Mouse (Mus musculus): ENCODE measurements around the gene Egln2. TPM values are rescaled to one million over a fixed set of nuclear protein-coding genes. Genes with fewer than 3 reads are reported as not detected.

The Egln2 gene
- total and polyA plus RNA-seq, 3 experiments = 69.5 to 80.1 TPM; not detected in 1

DNA sequence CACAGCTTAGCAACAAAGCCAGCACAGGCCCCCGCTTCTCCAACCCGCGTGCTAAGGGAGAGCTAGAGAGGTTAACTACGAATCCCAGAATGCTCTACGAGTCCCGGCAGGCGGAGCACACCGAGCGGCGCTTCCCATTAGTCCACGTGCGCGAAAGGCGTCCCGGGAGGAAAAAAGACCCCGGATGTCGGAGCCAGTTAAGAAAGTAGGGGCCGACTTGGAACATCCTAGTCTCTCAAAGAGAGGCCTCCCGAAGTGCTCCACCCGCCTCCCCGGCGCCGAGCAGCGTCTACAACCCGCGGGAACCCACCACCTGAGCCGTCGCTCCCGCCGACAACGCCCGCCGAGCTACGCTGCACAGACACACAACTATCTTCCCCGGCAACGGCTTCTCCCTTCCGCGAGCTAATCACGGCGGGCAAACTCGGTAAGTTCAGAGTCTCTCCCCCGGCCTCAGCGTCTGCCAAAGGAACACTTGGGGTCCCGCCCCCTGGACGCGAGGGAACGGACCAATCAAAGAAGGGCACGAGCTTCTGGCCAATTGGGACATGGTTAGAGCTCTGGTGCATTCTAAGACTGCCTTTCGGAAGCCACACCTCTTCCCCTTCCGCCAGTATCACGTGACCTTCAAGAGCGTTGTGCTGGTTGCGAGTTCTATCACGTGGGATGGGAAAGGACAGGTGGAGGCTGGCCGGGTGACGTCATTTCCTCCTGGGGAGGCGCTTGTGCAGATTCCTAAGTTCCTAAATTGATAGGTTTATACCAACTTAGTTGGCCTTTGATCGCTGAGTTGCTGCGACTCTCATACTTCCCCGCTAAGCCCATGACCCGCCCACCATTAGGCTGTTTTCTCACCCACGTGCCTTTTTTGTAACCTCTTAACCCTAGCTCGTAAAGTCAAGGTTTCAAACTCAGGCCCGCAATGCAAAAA, 29.3 kb upstream of the Egln2 start, which contains the start of the genes BC024978 and Snrpa (continued):
- no peak for TF ChIP-seq MAFK (IDR thresholded peaks at IDR 0.05; ENCODE audit: borderline replicate concordance, low read depth, low read length)
- TF ChIP-seq ZKSCAN1 (IDR thresholded peaks at IDR 0.05; ENCODE audit: low read depth, low read length) = no peak
- TF ChIP-seq TCF12 (IDR thresholded peaks at IDR 0.05; ENCODE audit: low read depth, low read length) = peak; percentile 41
- no peak for TF ChIP-seq UBTF (IDR thresholded peaks at IDR 0.05; ENCODE audit: borderline replicate concordance, insufficient read depth, low read depth, low read length)

DNA sequence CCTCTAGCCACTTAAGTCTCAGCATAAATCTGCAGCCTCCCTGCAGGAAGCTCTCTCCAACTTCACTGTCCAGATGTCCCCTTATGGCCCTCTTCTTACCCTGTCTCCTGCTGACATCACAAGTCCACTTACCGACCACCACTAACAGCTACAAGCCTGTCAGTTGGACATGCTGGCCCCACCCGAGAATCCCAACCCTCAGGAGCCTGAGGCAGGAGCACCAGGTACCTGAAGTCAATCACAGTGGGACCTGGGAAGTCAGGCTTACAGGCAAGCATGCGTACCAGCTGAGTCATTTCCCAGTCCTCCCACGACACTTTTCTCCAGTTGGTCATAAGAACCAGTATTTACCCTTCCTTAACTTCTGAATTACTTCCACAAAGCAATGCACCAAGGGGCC, 27.1 kb upstream of the Egln2 start:
- H3K9me3 ChIP-seq (replicated peaks; ENCODE audit: insufficient read depth, low read length) = no peaks in the 10 kb centered on the region
- no peak overlapping the region for H3K9ac ChIP-seq (ENCODE audit: control insufficient read depth, low read depth, low read length, poor library complexity, severe bottlenecking)

DNA sequence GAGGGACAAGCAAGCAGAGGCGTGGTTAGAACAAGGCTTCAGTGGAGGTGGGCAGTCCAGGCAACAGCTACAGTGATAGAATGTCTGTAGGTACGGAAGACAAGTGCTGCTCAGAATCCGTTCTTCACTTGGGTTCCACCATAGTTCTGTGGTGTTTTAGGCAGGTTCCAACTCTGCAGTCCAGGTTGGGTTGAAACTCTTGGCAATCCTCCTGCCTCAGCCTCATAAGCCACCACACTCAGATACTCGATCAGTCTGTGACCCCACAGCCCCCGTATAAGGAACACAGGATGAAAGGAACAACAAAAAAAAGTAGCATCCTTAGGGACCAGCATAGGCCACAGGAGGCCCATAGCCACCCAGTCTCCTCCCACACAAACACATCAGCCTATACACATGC, 25.8 kb upstream of the Egln2 start:
- Histone ChIP-seq H3K27me3 (ENCODE audit: control insufficient read depth in 1 of 2, insufficient read depth in 2 of 2, low read length in 2 of 2) (no peaks in the 10 kb centered on the region), H3K9me3 (replicated peaks; ENCODE audit: insufficient read depth, low read length) (no peaks in the 10 kb centered on the region), H3K27ac (ENCODE audit: control insufficient read depth, low read depth, low read length) (no peak overlapping the region), H3K4me1 (ENCODE audit: control insufficient read depth in 1 of 2, insufficient read depth in 2 of 2, low read length in 2 of 2) (peaks cover 6 to 11% of the 10 kb centered on the region in 2 experiments; a peak in 3 of 4 replicates), H3K9ac (ENCODE audit: control insufficient read depth, low read depth, low read length, poor library complexity, severe bottlenecking) (no peak overlapping the region), H3K36me3 (ENCODE audit: control insufficient read depth in 1 of 2, insufficient read depth in 2 of 2, low read length in 2 of 2) (peaks cover 16 to 26% of the 10 kb centered on the region in 2 experiments), H3K79me2 (ENCODE audit: control insufficient read depth, insufficient read depth, low read length, poor library complexity) (peaks cover 29% of the 10 kb centered on the region), H3K4me3 (ENCODE audit: control insufficient read depth in 1 of 2, insufficient read depth in 1 of 2, low read depth in 2 of 2, low read length in 2 of 2) (no peak overlapping the region)
- TF ChIP-seq MYB (IDR thresholded peaks at IDR 0.05; ENCODE audit: low read depth, low read length) = no peak
- TF ChIP-seq UBTF (IDR thresholded peaks at IDR 0.05; ENCODE audit: borderline replicate concordance, insufficient read depth, low read depth, low read length) = no peak
- no peak for TF ChIP-seq TAL1 (IDR thresholded peaks at IDR 0.05; ENCODE audit: low read length)
- no peak for TF ChIP-seq BHLHE40 (IDR thresholded peaks at IDR 0.05; ENCODE audit: borderline replicate concordance, low read depth, low read length)
- TF ChIP-seq ZC3H11A (IDR thresholded peaks at IDR 0.05; ENCODE audit: low read depth, low read length) = no peak
- TF ChIP-seq TBP (IDR thresholded peaks at IDR 0.05; ENCODE audit: low read depth, low read length) = no peak
- TF ChIP-seq TCF12 (IDR thresholded peaks at IDR 0.05; ENCODE audit: low read depth, low read length) = no peak
- TF ChIP-seq ZKSCAN1 (IDR thresholded peaks at IDR 0.05; ENCODE audit: low read depth, low read length) = no peak
- no peak for TF ChIP-seq MAZ (IDR thresholded peaks at IDR 0.05; ENCODE audit: low read depth, low read length)
- TF ChIP-seq MEF2A (IDR thresholded peaks at IDR 0.05; ENCODE audit: extremely low read depth, insufficient replicate concordance, low read depth, low read length, poor library complexity, severe bottlenecking) = no peak
- no peak for TF ChIP-seq SIN3A (IDR thresholded peaks at IDR 0.05; ENCODE audit: low read length)
- no peak for TF ChIP-seq KAT2A (conservative IDR thresholded peaks at IDR 0.05; ENCODE audit: low read depth, low read length)
- TF ChIP-seq E2F4 (IDR thresholded peaks at IDR 0.05; ENCODE audit: borderline replicate concordance, low read depth, low read length) = no peak
- no peak for DNase-seq (ENCODE audit: low read depth, low spot score)

More for the DNA sequence above, 27.1 kb upstream of the Egln2 start:
- Histone ChIP-seq H3K4me3 (ENCODE audit: control insufficient read depth in 1 of 2, insufficient read depth in 1 of 2, low read depth in 2 of 2, low read length in 2 of 2) (no peak overlapping the region), H3K36me3 (ENCODE audit: control insufficient read depth in 1 of 2, insufficient read depth in 2 of 2, low read length in 2 of 2) (peaks cover 16 to 26% of the 10 kb centered on the region in 2 experiments), H3K79me2 (ENCODE audit: control insufficient read depth, insufficient read depth, low read length, poor library complexity) (peaks cover 29% of the 10 kb centered on the region), H3K27ac (ENCODE audit: control insufficient read depth, low read depth, low read length) (no peak overlapping the region), H3K27me3 (ENCODE audit: control insufficient read depth in 1 of 2, insufficient read depth in 2 of 2, low read length in 2 of 2) (no peaks in the 10 kb centered on the region), H3K4me1 (ENCODE audit: control insufficient read depth in 1 of 2, insufficient read depth in 2 of 2, low read length in 2 of 2) (peaks cover 6 to 14% of the 10 kb centered on the region in 2 experiments; a peak in 3 of 4 replicates)
- TF ChIP-seq SMC3 (IDR thresholded peaks at IDR 0.05; ENCODE audit: low read depth, low read length) (no peak), CTCF (IDR thresholded peaks at IDR 0.05 in 2 of 3, conservative IDR thresholded peaks at IDR 0.05 in 1 of 3; ENCODE audit: control insufficient read depth in 1 of 3, insufficient read depth in 1 of 3, low read depth in 2 of 3, low read length in 3 of 3, poor library complexity in 1 of 3, severe bottlenecking in 1 of 3) (no peak), USF2 (IDR thresholded peaks at IDR 0.05; ENCODE audit: borderline replicate concordance in 1 of 2, insufficient read depth in 1 of 2, low read depth in 1 of 2, low read length in 2 of 2) (no peak), GABPA (IDR thresholded peaks at IDR 0.05; ENCODE audit: low read depth, low read length) (no peak), KAT2A (conservative IDR thresholded peaks at IDR 0.05; ENCODE audit: low read depth, low read length) (no peak), NELFE (IDR thresholded peaks at IDR 0.05; ENCODE audit: low read depth, low read length) (no peak), GATA1 (IDR thresholded peaks at IDR 0.05; ENCODE audit: low read depth, low read length) (no peak), MAFK (IDR thresholded peaks at IDR 0.05; ENCODE audit: borderline replicate concordance, low read depth, low read length) (no peak)
- no peak for DNase-seq (ENCODE audit: low read depth, low spot score)
